ENCODE assay signal across 8 mouse cellular contexts in the genomic region with DNA sequence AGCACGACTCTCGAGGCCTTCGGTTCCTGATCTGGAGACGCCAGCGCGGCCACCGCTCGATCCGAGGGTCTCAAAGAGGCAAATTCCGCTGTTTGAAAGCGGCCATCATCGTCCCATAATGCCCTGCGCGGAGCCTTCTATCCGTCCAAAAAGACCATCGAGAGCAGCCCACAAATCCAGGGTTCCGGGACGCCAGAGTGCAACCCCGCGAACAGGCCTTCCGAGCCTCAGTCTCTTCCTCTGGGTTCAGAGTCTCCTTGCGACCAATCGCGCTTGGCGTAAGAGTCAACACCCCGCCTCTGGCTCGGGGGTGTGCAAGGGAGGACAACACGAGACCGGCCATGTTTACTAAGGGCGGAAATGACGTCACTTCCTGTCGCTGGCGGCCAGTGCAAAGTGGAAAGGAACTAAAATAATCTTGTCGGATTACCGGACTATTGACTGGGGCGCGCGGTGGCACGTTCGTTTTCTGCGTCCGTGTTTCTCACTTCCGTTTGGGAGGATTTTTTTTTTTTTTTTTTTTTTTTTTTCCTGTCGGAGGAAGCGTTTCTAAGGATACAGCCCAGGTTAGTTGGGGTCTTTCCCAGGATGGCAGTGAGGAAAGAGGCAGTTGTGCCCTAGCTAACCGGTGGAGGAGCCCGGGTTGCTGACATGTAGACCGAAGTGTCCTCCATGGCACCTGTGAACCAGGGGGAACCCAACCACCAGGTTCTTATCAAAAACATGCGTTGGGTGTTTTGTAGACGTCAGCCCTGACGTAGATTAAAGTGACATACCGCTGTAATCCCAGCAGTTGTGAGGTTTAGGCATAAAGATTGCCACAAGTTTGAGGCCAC. TPM values are rescaled to one million over a fixed set of nuclear protein-coding genes. Genes with fewer than 3 reads are reported as not detected.
A peak's percentile ranks its signal among the peaks of the same experiment; 100 is the strongest.
DNase-seq lines count a peak whose midpoint lies in the region; ATAC-seq and TF ChIP-seq lines count a peak whose summit lies in the region.

A gene (minus strand): TSS at position 364 of the 836 bp plus-strand sequence.
A gene (plus strand): TSS at position 395 of the 836 bp plus-strand sequence.

- under 1% methylated on average over 52 of the region's 52 CpGs for WGBS in hindbrain, embryonic 10.5 days
- WGBS in lung, postnatal 0 days: under 1% methylated on average over 52 of the region's 52 CpGs

- H3K9me3 ChIP-seq in hindbrain, embryonic 10.5 days: no peaks in the 10 kb centered on the region
- H3K9me3 ChIP-seq in lung, postnatal 0 days (ENCODE audit: low read length): no peaks in the 10 kb centered on the region

- peak within 1 kb of the TSS; percentile 97 for H3K9ac ChIP-seq in lung, postnatal 0 days (replicated peaks; ENCODE audit: low read depth)

- peaks cover 43% of the 10 kb centered on the region for H3K36me3 ChIP-seq in hindbrain, embryonic 10.5 days
- H3K36me3 ChIP-seq in lung, postnatal 0 days (ENCODE audit: insufficient read depth, low read length): peaks cover 22% of the 10 kb centered on the region; the same call in 1 of the 2 replicates

- H3K27ac ChIP-seq in hindbrain, embryonic 10.5 days: peak within 1 kb of the TSS; percentile 93
- peak within 1 kb of the TSS; percentile 98 for H3K27ac ChIP-seq in lung, postnatal 0 days (ENCODE audit: low read length)

- no peaks in the 10 kb centered on the region for H3K27me3 ChIP-seq in hindbrain, embryonic 10.5 days (ENCODE audit: insufficient read depth, poor library complexity, severe bottlenecking)
- no peaks in the 10 kb centered on the region for H3K27me3 ChIP-seq in lung, postnatal 0 days (replicated peaks; ENCODE audit: insufficient read depth, low read length)

- peak; percentile 100 for DNase-seq in MN1 (ENCODE audit: low spot score)
- DNase-seq in cerebellum, adult 9-10 months: peak; percentile 100
- peak; percentile 97 for DNase-seq in hindbrain, embryonic 10.5 days (ENCODE audit: low spot score)
- peak; percentile 99 for DNase-seq in layer of hippocampus, adult 9-11 months
- DNase-seq in lung, postnatal 0 days (ENCODE audit: low spot score): peak; percentile 100
- DNase-seq in ovary, postnatal 14 days (ENCODE audit: low spot score): peak; percentile 99
- peak; percentile 98 for DNase-seq in thymus, postnatal 14 days

- TF ChIP-seq CTCF in lung, postnatal 0 days (IDR thresholded peaks at IDR 0.05): no peak; the same call in none of the 2 replicates

- H3K4me2 ChIP-seq in lung, postnatal 0 days (replicated peaks; ENCODE audit: low read depth, low read length): peak within 1 kb of the TSS; percentile 76

- peak within 1 kb of the TSS; percentile 93 for H3K4me3 ChIP-seq in hindbrain, embryonic 10.5 days
- H3K4me3 ChIP-seq in lung, postnatal 0 days (ENCODE audit: low read depth, low read length): peak within 1 kb of the TSS; percentile 84

- peak; percentile 83 for TF ChIP-seq EP300 in lung, postnatal 0 days (IDR thresholded peaks at IDR 0.05)

- ATAC-seq in frontal cortex, adult (ENCODE audit: low TSS enrichment): peak; percentile 99
- ATAC-seq in lung, postnatal 0 days: peak; percentile 100

- H3K4me1 ChIP-seq in hindbrain, embryonic 10.5 days (replicated peaks): peaks cover 24% of the 10 kb centered on the region
- peaks cover 4% of the 10 kb centered on the region; the same call in 1 of the 2 replicates for H3K4me1 ChIP-seq in lung, postnatal 0 days (ENCODE audit: insufficient read depth, low read depth, low read length)

RNA-seq across cellular contexts. Expression of the first gene that starts in this region (rescaled TPM):
- polyA plus RNA-seq in hindbrain, embryonic 10.5 days (2016; fragmentation: Nextera tagmentation; extraction: Ambion mirVana): 28.0 and 34.7 TPM in 2 replicates
- 12.5 and 12.7 TPM in 2 replicates for polyA plus RNA-seq in lung, postnatal 0 days (2015; fragmentation: Nextera tagmentation; extraction: Ambion mirVana)

RNA-seq across cellular contexts. Expression of the second gene that starts in this region (rescaled TPM):
- 29.0 and 30.5 TPM in 2 replicates for polyA plus RNA-seq in hindbrain, embryonic 10.5 days (2016; fragmentation: Nextera tagmentation; extraction: Ambion mirVana)
- polyA plus RNA-seq in lung, postnatal 0 days (2015; fragmentation: Nextera tagmentation; extraction: Ambion mirVana): 24.4 and 25.0 TPM in 2 replicates

Comparison
In these comparisons a context has a peak if more than half of its experiments do, and no peak if none do; other contexts are left out.
1. Peak in every context shown above with its lines: DNase-seq, ATAC-seq, H3K4me3 ChIP-seq and H3K27ac ChIP-seq.